In the genomic region with DNA sequence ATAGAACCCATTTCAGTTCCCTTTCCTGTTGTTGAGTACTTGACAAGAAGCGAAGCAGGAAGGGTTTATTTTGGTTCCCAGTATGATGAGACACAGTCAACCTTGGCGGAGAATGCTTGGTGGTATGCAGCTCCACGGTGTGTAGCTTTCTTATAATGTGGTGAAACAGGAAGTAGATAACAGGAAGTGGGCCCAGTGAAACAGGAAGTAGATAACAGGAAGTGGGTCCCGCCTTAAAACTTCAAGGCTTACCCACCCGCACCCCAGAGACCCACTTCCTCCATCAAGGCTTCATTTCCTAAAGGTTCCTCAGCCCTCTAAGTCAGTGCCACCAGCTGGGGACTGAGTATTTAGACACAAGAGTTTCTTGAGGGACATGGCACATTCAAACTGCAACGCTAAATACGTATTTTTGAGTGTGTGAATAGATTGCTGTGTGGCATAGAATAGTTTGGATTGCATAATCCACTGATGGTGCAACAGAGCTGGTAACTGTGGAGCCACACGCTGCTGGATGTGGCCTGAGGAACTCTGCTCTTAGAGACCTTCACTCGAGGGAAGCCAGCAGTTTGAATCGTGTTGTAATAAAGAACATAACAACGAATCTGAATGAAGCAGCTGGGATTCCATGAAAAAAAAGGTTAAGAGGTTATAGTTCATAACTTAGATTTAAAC, we compare ENCODE assay signal across 15 mouse cellular contexts.
DNase-seq lines count a peak whose midpoint lies in the region; ATAC-seq and TF ChIP-seq lines count a peak whose summit lies in the region.
"Had no signal": no experiment of that assay in that cellular context is flagged by ENCODE, and none has a peak within 500 bp of the region (broad histone marks: within the 10 kb centered on the region; RNA-seq: fewer than 3 reads in every experiment).

No protein-coding gene starts in this region.

- TF ChIP-seq RAD21 in MEL (IDR thresholded peaks at IDR 0.05; ENCODE audit: low read depth, low read length) = no peak

- no peak overlapping the region for H3K4me3 ChIP-seq in lung, embryonic 15.5 days
- no peak overlapping the region for H3K4me3 ChIP-seq in MEL (ENCODE audit: control insufficient read depth in 1 of 2, insufficient read depth in 1 of 2, low read depth in 2 of 2, low read length in 2 of 2)
- H3K4me3 ChIP-seq in liver, embryonic 14.5 days (ENCODE audit: insufficient read depth in 1 of 2, low read depth in 2 of 2, low read length in 2 of 2) = no peak overlapping the region
- H3K4me3 ChIP-seq in forebrain, embryonic 15.5 days = no peak overlapping the region
- no peak overlapping the region for H3K4me3 ChIP-seq in gastrocnemius, adult 2 months
- H3K4me3 ChIP-seq: heart, embryonic 12.5 days; midbrain, embryonic 10.5 days; neural tube, embryonic 15.5 days had no signal

- H3K9ac ChIP-seq in lung, embryonic 15.5 days = no peak overlapping the region
- no peak overlapping the region for H3K9ac ChIP-seq in MEL (ENCODE audit: control insufficient read depth, low read depth, low read length, poor library complexity, severe bottlenecking)
- no peak overlapping the region for H3K9ac ChIP-seq in liver, embryonic 14.5 days (replicated peaks)
- no peak overlapping the region for H3K9ac ChIP-seq in forebrain, embryonic 15.5 days (replicated peaks)
- H3K9ac ChIP-seq: heart, embryonic 12.5 days; neural tube, embryonic 15.5 days had no signal

- no peak for TF ChIP-seq POLR2A in MEL (IDR thresholded peaks at IDR 0.05; ENCODE audit: control insufficient read depth in 1 of 2, insufficient read depth in 1 of 2, low read depth in 1 of 2, low read length in 2 of 2, poor library complexity in 1 of 2)

- H3K79me2 ChIP-seq in MEL (ENCODE audit: control insufficient read depth, insufficient read depth, low read length, poor library complexity) = no peaks in the 10 kb centered on the region

- TF ChIP-seq EP300 in MEL (IDR thresholded peaks at IDR 0.05; ENCODE audit: low read depth in 1 of 2, low read length in 2 of 2) = peak in 1 of 2 experiments; percentile 42; a peak in 1 of 4 replicates
- TF ChIP-seq EP300 in liver, embryonic 14.5 days (IDR thresholded peaks at IDR 0.05; ENCODE audit: low read depth) = no peak

- 82% methylated on average over 11 of the region's 11 CpGs for WGBS in lung, embryonic 15.5 days
- WGBS in liver, embryonic 14.5 days (ENCODE audit: insufficient replicate concordance) = 40% methylated on average over 11 of the region's 11 CpGs
- WGBS in forebrain, embryonic 15.5 days = 92% methylated on average over 11 of the region's 11 CpGs

- 0 out of 2 replicates have a peak, but pooled peaks cover 7% of the 10 kb centered on the region for H3K4me1 ChIP-seq in lung, embryonic 15.5 days
- H3K4me1 ChIP-seq in MEL (ENCODE audit: control insufficient read depth in 1 of 2, insufficient read depth in 2 of 2, low read length in 2 of 2) = no peaks in the 10 kb centered on the region
- no peaks in the 10 kb centered on the region for H3K4me1 ChIP-seq in liver, embryonic 14.5 days (replicated peaks; ENCODE audit: control insufficient read depth in 2 of 2, insufficient read depth in 2 of 2, low read length in 1 of 2)
- no peaks in the 10 kb centered on the region for H3K4me1 ChIP-seq in forebrain, embryonic 15.5 days
- H3K4me1 ChIP-seq: midbrain, embryonic 10.5 days; neural tube, embryonic 15.5 days had no signal

- no peak overlapping the region for H3K27ac ChIP-seq in lung, embryonic 15.5 days
- no peak overlapping the region for H3K27ac ChIP-seq in MEL (ENCODE audit: control insufficient read depth, low read depth, low read length)
- H3K27ac ChIP-seq in liver, embryonic 14.5 days = no peak overlapping the region
- no peak overlapping the region for H3K27ac ChIP-seq in forebrain, embryonic 15.5 days (replicated peaks)
- H3K27ac ChIP-seq in gastrocnemius, adult 2 months = no peak overlapping the region
- H3K27ac ChIP-seq: hindbrain, postnatal 0 days; midbrain, embryonic 10.5 days; neural tube, embryonic 15.5 days had no signal

- no peak overlapping the region for H3K4me2 ChIP-seq in lung, embryonic 15.5 days
- H3K4me2 ChIP-seq in liver, embryonic 14.5 days (ENCODE audit: low read depth) = no peak overlapping the region
- H3K4me2 ChIP-seq in forebrain, embryonic 15.5 days (replicated peaks) = no peak overlapping the region
- H3K4me2 ChIP-seq: heart, embryonic 12.5 days; neural tube, embryonic 15.5 days had no signal

- no peak for TF ChIP-seq CTCF in MEL (IDR thresholded peaks at IDR 0.05 in 2 of 3, conservative IDR thresholded peaks at IDR 0.05 in 1 of 3; ENCODE audit: control insufficient read depth in 1 of 3, insufficient read depth in 1 of 3, low read depth in 2 of 3, low read length in 3 of 3, poor library complexity in 1 of 3, severe bottlenecking in 1 of 3)
- TF ChIP-seq CTCF in liver, embryonic 14.5 days (IDR thresholded peaks at IDR 0.05; ENCODE audit: low read depth) = no peak
- TF ChIP-seq CTCF in gastrocnemius, adult 2 months (IDR thresholded peaks at IDR 0.05) = no peak

- no peak for DNase-seq in lung, postnatal 10 days
- DNase-seq in MEL (ENCODE audit: low read depth, low spot score) = peak; percentile 55
- DNase-seq in liver, embryonic 14.5 days (ENCODE audit: low read depth in 3 of 3, low spot score in 3 of 3) = peak in 2 of 3 experiments; percentile 20 to 22
- DNase-seq in right cerebral cortex, postnatal 10 days (ENCODE audit: low spot score in 2 of 2) = no peak
- DNase-seq in gastrocnemius, adult 2 months = no peak
- DNase-seq: adrenal gland, adult 8-10 months; cerebellum, adult 8-10 months; kidney, postnatal 36 days had no signal

- H3K27me3 ChIP-seq in lung, embryonic 15.5 days = no peaks in the 10 kb centered on the region
- H3K27me3 ChIP-seq in MEL (ENCODE audit: control insufficient read depth in 1 of 2, insufficient read depth in 2 of 2, low read length in 2 of 2) = no peaks in the 10 kb centered on the region
- no peaks in the 10 kb centered on the region for H3K27me3 ChIP-seq in liver, embryonic 14.5 days (ENCODE audit: control insufficient read depth, insufficient read depth, low read length)
- no peaks in the 10 kb centered on the region for H3K27me3 ChIP-seq in forebrain, embryonic 15.5 days
- H3K27me3 ChIP-seq: heart, embryonic 12.5 days; neural tube, embryonic 15.5 days had no signal

- 0 out of 2 replicates have a peak, but pooled peaks have one; percentile 15 for ATAC-seq in lung, embryonic 15.5 days (ENCODE audit: borderline replicate concordance, extremely low read depth, low FRiP score, low TSS enrichment)
- peak; percentile 51; the same call in 1 of the 2 replicates for ATAC-seq in liver, embryonic 14.5 days (ENCODE audit: insufficient read depth)
- ATAC-seq in neutrophil, adult 5-6 weeks (ENCODE audit: extremely low read depth, insufficient number of reproducible peaks, low FRiP score, poor library complexity, severe bottlenecking) = peak; percentile 96
- no peak for ATAC-seq in forebrain, embryonic 15.5 days (replicated peaks)
- ATAC-seq: hindbrain, postnatal 0 days had no signal

- intact Hi-C loops in gastrocnemius, adult 2 months (cut with DNase I) = no loop called here

- H3K9me3 ChIP-seq in lung, embryonic 15.5 days = no peaks in the 10 kb centered on the region
- H3K9me3 ChIP-seq in MEL (replicated peaks; ENCODE audit: insufficient read depth, low read length) = no peaks in the 10 kb centered on the region
- H3K9me3 ChIP-seq in liver, embryonic 14.5 days (ENCODE audit: control insufficient read depth, low read length) = no peaks in the 10 kb centered on the region
- H3K9me3 ChIP-seq in forebrain, embryonic 15.5 days = no peaks in the 10 kb centered on the region
- H3K9me3 ChIP-seq: heart, embryonic 12.5 days; midbrain, embryonic 10.5 days; neural tube, embryonic 15.5 days had no signal

- no peaks in the 10 kb centered on the region for H3K36me3 ChIP-seq in lung, embryonic 15.5 days
- H3K36me3 ChIP-seq in MEL (ENCODE audit: control insufficient read depth in 1 of 2, insufficient read depth in 2 of 2, low read length in 2 of 2) = no peaks in the 10 kb centered on the region
- no peaks in the 10 kb centered on the region for H3K36me3 ChIP-seq in liver, embryonic 14.5 days (replicated peaks; ENCODE audit: control insufficient read depth, insufficient read depth, low read depth)
- no peaks in the 10 kb centered on the region for H3K36me3 ChIP-seq in forebrain, embryonic 15.5 days
- H3K36me3 ChIP-seq: heart, embryonic 12.5 days; midbrain, embryonic 10.5 days; neural tube, embryonic 15.5 days had no signal

TF ChIP-seq in MEL, 35 proteins besides CTCF, POLR2A, EP300 and RAD21:
- TF ChIP-seq JUND (IDR thresholded peaks at IDR 0.05; ENCODE audit: low read depth, low read length) (no peak), ELF1 (IDR thresholded peaks at IDR 0.05; ENCODE audit: low read depth, low read length) (peak; percentile 52; the same call in 1 of the 2 replicates), TCF12 (IDR thresholded peaks at IDR 0.05; ENCODE audit: low read depth, low read length) (no peak), MYC (IDR thresholded peaks at IDR 0.05; ENCODE audit: low read depth, low read length) (no peak)

Comparison
In these comparisons a context has a peak if more than half of its experiments do, and no peak if none do; other contexts are left out.
1. DNase-seq: peak in MEL (single experiment) and liver, embryonic 14.5 days (2 of 3); none in lung, postnatal 10 days (single experiment), right cerebral cortex, postnatal 10 days (0 of 2) and gastrocnemius, adult 2 months (single experiment).